Mouse (Mus musculus): ENCODE results near the gene Tyk2. TPM values are rescaled to one million over a fixed set of nuclear protein-coding genes. Genes with fewer than 3 reads are reported as not detected.

The Tyk2 gene
- polyA plus RNA-seq, 1 experiment from 2014 or later = 9.5 TPM

Small RNA genes within 50 kb of the gene (microRNA-seq; reads per million reads assigned to microRNA genes)
- gene Mir7082 = 0.62 reads per million

Other genes with a start within 250 kb of the Tyk2 start
- 44.4 and 48.0 TPM in 2 replicates for gene Ppan, start 243.1 kb downstream of the Tyk2 start, polyA plus RNA-seq (2015; fragmentation: Nextera tagmentation; extraction: Ambion mirVana)
- 243 and 247 TPM in 2 replicates for gene Eif3g, start 232.6 kb downstream of the Tyk2 start, polyA plus RNA-seq (2015; fragmentation: Nextera tagmentation; extraction: Ambion mirVana)
- gene Dnmt1, start 171.4 kb downstream of the Tyk2 start, polyA plus RNA-seq (2015; fragmentation: Nextera tagmentation; extraction: Ambion mirVana) = 49.5 and 64.2 TPM in 2 replicates
- 9.5 and 10.3 TPM in 2 replicates for gene S1pr2, start 154.5 kb downstream of the Tyk2 start, polyA plus RNA-seq (2015; fragmentation: Nextera tagmentation; extraction: Ambion mirVana)
- 112 and 114 TPM in 2 replicates for gene Mrpl4, start 128.5 kb downstream of the Tyk2 start, polyA plus RNA-seq (2015; fragmentation: Nextera tagmentation; extraction: Ambion mirVana)
- gene Icam1, start 115.3 kb downstream of the Tyk2 start, polyA plus RNA-seq (2015; fragmentation: Nextera tagmentation; extraction: Ambion mirVana) = 3.4 and 5.3 TPM in 2 replicates
- gene Icam4, start 101.9 kb downstream of the Tyk2 start, polyA plus RNA-seq (2015; fragmentation: Nextera tagmentation; extraction: Ambion mirVana) = 0.27 and 0.29 TPM in 2 replicates
- 2.8 and 3.2 TPM in 2 replicates for gene Icam5, start 99.2 kb downstream of the Tyk2 start, polyA plus RNA-seq (2015; fragmentation: Nextera tagmentation; extraction: Ambion mirVana)
- gene Zglp1, start 64.2 kb downstream of the Tyk2 start, polyA plus RNA-seq (2015; fragmentation: Nextera tagmentation; extraction: Ambion mirVana) = 1.5 and 2.1 TPM in 2 replicates
- gene Gm49373, start 58.1 kb downstream of the Tyk2 start, polyA plus RNA-seq (2015; fragmentation: Nextera tagmentation; extraction: Ambion mirVana) = 1.3 and 2.2 TPM in 2 replicates
- 75.2 and 80.8 TPM in 2 replicates for gene Fdx1l, start 57.6 kb downstream of the Tyk2 start, polyA plus RNA-seq (2015; fragmentation: Nextera tagmentation; extraction: Ambion mirVana)
- gene Gm38431, start 39.2 kb downstream of the Tyk2 start, polyA plus RNA-seq (2015; fragmentation: Nextera tagmentation; extraction: Ambion mirVana) = 1.3 TPM in 2 replicates
- gene Raver1, start 39.2 kb downstream of the Tyk2 start, polyA plus RNA-seq (2015; fragmentation: Nextera tagmentation; extraction: Ambion mirVana) = 25.9 and 35.9 TPM in 2 replicates
- 204 and 211 TPM in 2 replicates for gene Cdc37, start 18.7 kb upstream of the Tyk2 start, polyA plus RNA-seq (2015; fragmentation: Nextera tagmentation; extraction: Ambion mirVana)
- gene Pde4a, start 34.5 kb upstream of the Tyk2 start, polyA plus RNA-seq (2015; fragmentation: Nextera tagmentation; extraction: Ambion mirVana) = 47.7 and 50.5 TPM in 2 replicates
- 71.5 and 72.0 TPM in 2 replicates for gene Keap1, start 108.1 kb upstream of the Tyk2 start, polyA plus RNA-seq (2015; fragmentation: Nextera tagmentation; extraction: Ambion mirVana)
- gene S1pr5, start 117.2 kb upstream of the Tyk2 start, polyA plus RNA-seq (2015; fragmentation: Nextera tagmentation; extraction: Ambion mirVana) = 5.5 and 5.7 TPM in 2 replicates
- 52.6 and 52.8 TPM in 2 replicates for gene Atg4d, start 134.1 kb upstream of the Tyk2 start, polyA plus RNA-seq (2015; fragmentation: Nextera tagmentation; extraction: Ambion mirVana)
- 14.5 and 16.8 TPM in 2 replicates for gene Kri1, start 156.7 kb upstream of the Tyk2 start, polyA plus RNA-seq (2015; fragmentation: Nextera tagmentation; extraction: Ambion mirVana)
- gene Cdkn2d, start 160.2 kb upstream of the Tyk2 start, polyA plus RNA-seq (2015; fragmentation: Nextera tagmentation; extraction: Ambion mirVana) = 121 and 138 TPM in 2 replicates
- 2.8 and 2.9 TPM in 2 replicates for gene Ap1m2, start 181.1 kb upstream of the Tyk2 start, polyA plus RNA-seq (2015; fragmentation: Nextera tagmentation; extraction: Ambion mirVana)
- gene Slc44a2, start 189.5 kb upstream of the Tyk2 start, polyA plus RNA-seq (2015; fragmentation: Nextera tagmentation; extraction: Ambion mirVana) = 63.9 and 78.0 TPM in 2 replicates
- 186 and 210 TPM in 2 replicates for gene Ilf3, start 236.6 kb upstream of the Tyk2 start, polyA plus RNA-seq (2015; fragmentation: Nextera tagmentation; extraction: Ambion mirVana)